Comparison of ENCODE assay signal across 11 mouse cellular contexts in genomic region chr19:41088491-41088890, GRCm38 (mm10). TPM values are rescaled to one million over a fixed set of nuclear protein-coding genes. Genes with fewer than 3 reads are reported as not detected.
DNase-seq lines count a peak whose midpoint lies in the region; ATAC-seq and TF ChIP-seq lines count a peak whose summit lies in the region.
"Had no signal": no experiment of that assay in that cellular context is flagged by ENCODE, and none has a peak within 500 bp of the region (broad histone marks: within the 10 kb centered on the region; RNA-seq: fewer than 3 reads in every experiment).

No protein-coding gene starts in this region.

- ATAC-seq in lung, postnatal 0 days = no peak
- ATAC-seq in hindbrain, embryonic 14.5 days (ENCODE audit: low FRiP score) = no peak

- no peak overlapping the region for H3K9ac ChIP-seq in lung, postnatal 0 days (replicated peaks; ENCODE audit: low read depth)
- no peak overlapping the region for H3K9ac ChIP-seq in hindbrain, embryonic 14.5 days

- TF ChIP-seq POLR2A in lung, adult 2 months (IDR thresholded peaks at IDR 0.05; ENCODE audit: borderline replicate concordance, extremely low read depth, low read depth, low read length) = no peak

- intact Hi-C loops in heart, postnatal 25 days (cut with DNase I) = loop anchor here (10.0 kb wide), 1 partner anchor 676 kb away; no protein-coding TSS in a partner anchor

- no peaks in the 10 kb centered on the region for H3K9me3 ChIP-seq in heart, embryonic 10.5 days
- H3K9me3 ChIP-seq in lung, postnatal 0 days (ENCODE audit: low read length) = no peaks in the 10 kb centered on the region
- H3K9me3 ChIP-seq in hindbrain, embryonic 14.5 days (ENCODE audit: control insufficient read depth, low read length) = no peaks in the 10 kb centered on the region

- H3K36me3 ChIP-seq in heart, embryonic 10.5 days = no peaks in the 10 kb centered on the region
- no peaks in the 10 kb centered on the region for H3K36me3 ChIP-seq in lung, postnatal 0 days (ENCODE audit: insufficient read depth, low read length)
- H3K36me3 ChIP-seq in hindbrain, embryonic 14.5 days (replicated peaks; ENCODE audit: control insufficient read depth, insufficient read depth) = no peaks in the 10 kb centered on the region

- H3K4me2 ChIP-seq in lung, postnatal 0 days (replicated peaks; ENCODE audit: low read depth, low read length) = 0 out of 2 replicates have a peak overlapping the region, but pooled peaks have one; percentile 11
- 0 out of 2 replicates have a peak overlapping the region, but pooled peaks have one; percentile 7 for H3K4me2 ChIP-seq in hindbrain, embryonic 14.5 days (replicated peaks)

- no peak overlapping the region; the same call in 1 of the 2 replicates for H3K27ac ChIP-seq in heart, embryonic 10.5 days
- H3K27ac ChIP-seq in lung, postnatal 0 days (ENCODE audit: low read length) = no peak overlapping the region
- H3K27ac ChIP-seq in hindbrain, embryonic 14.5 days = no peak overlapping the region

- peaks cover 8% of the 10 kb centered on the region; the same call in 1 of the 2 replicates for H3K4me1 ChIP-seq in heart, embryonic 10.5 days
- no peaks in the 10 kb centered on the region for H3K4me1 ChIP-seq in lung, postnatal 0 days (ENCODE audit: insufficient read depth, low read depth, low read length)
- no peaks in the 10 kb centered on the region for H3K4me1 ChIP-seq in lung, adult 2 months (ENCODE audit: control insufficient read depth, insufficient read depth, low read length)
- H3K4me1 ChIP-seq in hindbrain, embryonic 14.5 days (replicated peaks; ENCODE audit: control insufficient read depth, insufficient read depth, low read length) = 0 out of 2 replicates have a peak, but pooled peaks cover 4% of the 10 kb centered on the region

- peaks cover 43% of the 10 kb centered on the region for H3K27me3 ChIP-seq in heart, embryonic 10.5 days (ENCODE audit: insufficient read depth, poor library complexity, severe bottlenecking)
- H3K27me3 ChIP-seq in lung, postnatal 0 days (replicated peaks; ENCODE audit: insufficient read depth, low read length) = no peaks in the 10 kb centered on the region
- H3K27me3 ChIP-seq in hindbrain, embryonic 14.5 days (ENCODE audit: control insufficient read depth, insufficient read depth, low read length) = no peaks in the 10 kb centered on the region; the same call in 1 of the 2 replicates

- H3K4me3 ChIP-seq in heart, embryonic 10.5 days = peak overlapping the region; percentile 36
- H3K4me3 ChIP-seq in lung, postnatal 0 days (ENCODE audit: low read depth, low read length) = no peak overlapping the region
- H3K4me3 ChIP-seq in lung, adult 2 months (replicated peaks; ENCODE audit: extremely low read depth, low read depth, low read length) = no peak overlapping the region
- no peak overlapping the region for H3K4me3 ChIP-seq in hindbrain, embryonic 14.5 days (replicated peaks; ENCODE audit: low read length)

- 43% methylated on average over 18 of the region's 18 CpGs for WGBS in heart, embryonic 10.5 days
- 32% methylated on average over 18 of the region's 18 CpGs for WGBS in lung, postnatal 0 days
- 35% methylated on average over 18 of the region's 18 CpGs for WGBS in lung, adult 2 months
- 50% methylated on average over 18 of the region's 18 CpGs for WGBS in hindbrain, embryonic 14.5 days

- no peak for DNase-seq in heart, embryonic 10.5 days (ENCODE audit: low spot score)
- no peak for DNase-seq in heart, postnatal 25 days (ENCODE audit: low spot score)
- DNase-seq in lung, postnatal 0 days (ENCODE audit: low spot score) = no peak
- DNase-seq in lung, adult 2 months = no peak
- no peak for DNase-seq in hindbrain, embryonic 14.5 days (ENCODE audit: low spot score)
- DNase-seq in thymus, postnatal 0 days (ENCODE audit: low spot score) = peak; percentile 20
- DNase-seq in layer of hippocampus, postnatal 36 days = no peak
- DNase-seq in retina, postnatal 1 day = no peak
- DNase-seq: adrenal gland, adult 8-10 months; cerebellum, postnatal 14 days had no signal

- TF ChIP-seq CTCF in lung, postnatal 0 days (IDR thresholded peaks at IDR 0.05) = no peak
- TF ChIP-seq CTCF in lung, adult 2 months (IDR thresholded peaks at IDR 0.05; ENCODE audit: insufficient read depth, low read length) = no peak

- TF ChIP-seq EP300 in lung, postnatal 0 days (IDR thresholded peaks at IDR 0.05) = no peak

RNA-seq across cellular contexts. Expression of gene Opalin, which starts 11.6 kb away (rescaled TPM):
- polyA plus RNA-seq in heart, embryonic 10.5 days (2016; fragmentation: Nextera tagmentation; extraction: Ambion mirVana) = not detected in 2 replicates
- not detected for total RNA-seq in heart, postnatal 25 days (2021)
- 0.08 TPM in 1 of 2 replicates, not detected in the other for polyA plus RNA-seq in lung, postnatal 0 days (2015; fragmentation: Nextera tagmentation; extraction: Ambion mirVana)
- not detected in 2 replicates for polyA plus RNA-seq in lung, adult 2 months (2012; rRNA removed)
- not detected in 2 replicates for polyA plus RNA-seq in hindbrain, embryonic 14.5 days (2014; fragmentation: Nextera tagmentation; extraction: Ambion mirVana)
- polyA plus RNA-seq in thymus, postnatal 0 days (2015; fragmentation: Nextera tagmentation; extraction: Ambion mirVana) = 0.09 and 0.12 TPM in 2 replicates
- 10 to 100 TPM; 11.6 to 16.6 TPM for total RNA-seq in layer of hippocampus, postnatal 36 days (2021)
- total RNA-seq: adrenal gland, adult 8-10 months had no signal
- polyA plus RNA-seq: intestine, embryonic 14.5 days had no signal

RNA-seq across cellular contexts. Expression of gene Dntt, which starts 59.4 kb away (rescaled TPM):
- 0.06 TPM in 1 of 2 replicates, not detected in the other for polyA plus RNA-seq in heart, embryonic 10.5 days (2016; fragmentation: Nextera tagmentation; extraction: Ambion mirVana)
- total RNA-seq in heart, postnatal 25 days (2021) = not detected
- not detected in 2 replicates for polyA plus RNA-seq in lung, postnatal 0 days (2015; fragmentation: Nextera tagmentation; extraction: Ambion mirVana)
- polyA plus RNA-seq in lung, adult 2 months (2012; rRNA removed) = 0.10 and 0.11 TPM in 2 replicates
- 0.13 and 0.21 TPM in 2 replicates for polyA plus RNA-seq in hindbrain, embryonic 14.5 days (2014; fragmentation: Nextera tagmentation; extraction: Ambion mirVana)
- polyA plus RNA-seq in thymus, postnatal 0 days (2015; fragmentation: Nextera tagmentation; extraction: Ambion mirVana) = 140 and 151 TPM in 2 replicates
- not detected for total RNA-seq in layer of hippocampus, postnatal 36 days (2021)
- total RNA-seq: adrenal gland, adult 8-10 months had no signal
- polyA plus RNA-seq: intestine, embryonic 14.5 days had no signal

Comparison
In these comparisons a context has a peak if more than half of its experiments do, and no peak if none do; other contexts are left out.
1. RNA of gene Dntt, which starts 59.4 kb away (polyA plus RNA-seq): 140 to 151 TPM in thymus, postnatal 0 days; 0.13 to 0.21 TPM in hindbrain, embryonic 14.5 days, 0.10 to 0.11 TPM in lung, adult 2 months, 0.06 TPM in heart, embryonic 10.5 days and not detected in lung, postnatal 0 days; every median in the first group is over 100 times any median in the second.